Mouse (Mus musculus) embryonic facial prominence, embryonic 11.5 days (tissue): ENCODE data around the gene Actr1a. TPM values are rescaled to one million over a fixed set of nuclear protein-coding genes. Genes with fewer than 3 reads are reported as not detected.

Source experiments
- microRNA counts: library from miRNA; unstranded; fragments of <30 nt; microRNA quantifications from one replicate; lab custom pipeline; 2016
- microRNA-seq: library from miRNA; unstranded; fragments of <30 nt; microRNA quantifications from one replicate; pipeline ENCODE4, GENCODE M21; 2016; ENCODE audit warnings: borderline number of aligned reads
- polyA plus RNA-seq: library from polyadenylated mRNA; unstranded; fragments of >200 nt; fragmentation: Nextera tagmentation; extraction: Ambion mirVana; gene quantifications from 2 replicates; pipeline ENCODE4 v1.2.1, GENCODE M21; 2014

Actr1a gene
- polyA plus RNA-seq, 1 experiment from 2014 or later, result 171 TPM

MicroRNAs encoded within 50 kb of the gene (microRNA counts, 519-probe panel; counts per million panel counts)
- microRNA mmu-miR-146b (lab: Ali Mortazavi, UCI), result not detected

Small RNA genes lying within 50 kb of the gene (microRNA-seq; reads per million reads assigned to microRNA genes)
- gene Mir146b, result 2.8 reads per million

Other genes starting within 250 kb of the Actr1a start
- gene Pitx3, start 247.4 kb downstream of the Actr1a start, polyA plus RNA-seq, result 1.7 and 2.0 TPM in 2 replicates
- 32.4 and 33.4 TPM in 2 replicates for gene Gbf1, start 243.2 kb downstream of the Actr1a start, polyA plus RNA-seq
- 5.0 and 5.4 TPM in 2 replicates for gene Nfkb2, start 91.4 kb downstream of the Actr1a start, polyA plus RNA-seq
- gene Psd, start 68.6 kb downstream of the Actr1a start, polyA plus RNA-seq, result 4.8 and 5.0 TPM in 2 replicates
- 15.0 and 18.0 TPM in 2 replicates for gene Fbxl15, start 67.6 kb downstream of the Actr1a start, polyA plus RNA-seq
- gene Cuedc2, start 57.0 kb downstream of the Actr1a start, polyA plus RNA-seq, result 183 and 199 TPM in 2 replicates
- 3.2 and 4.1 TPM in 2 replicates for gene Mfsd13a, start 54.6 kb downstream of the Actr1a start, polyA plus RNA-seq
- gene 2310034G01Rik, start 45.4 kb downstream of the Actr1a start, polyA plus RNA-seq, result 1.1 and 2.0 TPM in 2 replicates
- 32.7 and 36.3 TPM in 2 replicates for gene Sufu, start 1.1 kb upstream of the Actr1a start, polyA plus RNA-seq
- 17.8 and 18.6 TPM in 2 replicates for gene Trim8, start 106.0 kb upstream of the Actr1a start, polyA plus RNA-seq
- gene Arl3, start 177.4 kb upstream of the Actr1a start, polyA plus RNA-seq, result 122 and 130 TPM in 2 replicates
- gene Sfxn2, start 177.6 kb upstream of the Actr1a start, polyA plus RNA-seq, result 13.6 and 14.7 TPM in 2 replicates
- gene Wbp1l, start 203.3 kb upstream of the Actr1a start, polyA plus RNA-seq, result 30.1 and 34.4 TPM in 2 replicates